Mouse (Mus musculus): ENCODE measurements around the gene Pros1. TPM values are rescaled to one million over a fixed set of nuclear protein-coding genes. Genes with fewer than 3 reads are reported as not detected.

Pros1 gene
- polyA plus RNA-seq (2015; fragmentation: Illumina TruSeq; extraction: RNeasy Lipid Tissue Mini Kit (QIAGEN cat#74804); ENCODE audit: insufficient read depth, low replicate concordance) = 31.9 TPM

DNA sequence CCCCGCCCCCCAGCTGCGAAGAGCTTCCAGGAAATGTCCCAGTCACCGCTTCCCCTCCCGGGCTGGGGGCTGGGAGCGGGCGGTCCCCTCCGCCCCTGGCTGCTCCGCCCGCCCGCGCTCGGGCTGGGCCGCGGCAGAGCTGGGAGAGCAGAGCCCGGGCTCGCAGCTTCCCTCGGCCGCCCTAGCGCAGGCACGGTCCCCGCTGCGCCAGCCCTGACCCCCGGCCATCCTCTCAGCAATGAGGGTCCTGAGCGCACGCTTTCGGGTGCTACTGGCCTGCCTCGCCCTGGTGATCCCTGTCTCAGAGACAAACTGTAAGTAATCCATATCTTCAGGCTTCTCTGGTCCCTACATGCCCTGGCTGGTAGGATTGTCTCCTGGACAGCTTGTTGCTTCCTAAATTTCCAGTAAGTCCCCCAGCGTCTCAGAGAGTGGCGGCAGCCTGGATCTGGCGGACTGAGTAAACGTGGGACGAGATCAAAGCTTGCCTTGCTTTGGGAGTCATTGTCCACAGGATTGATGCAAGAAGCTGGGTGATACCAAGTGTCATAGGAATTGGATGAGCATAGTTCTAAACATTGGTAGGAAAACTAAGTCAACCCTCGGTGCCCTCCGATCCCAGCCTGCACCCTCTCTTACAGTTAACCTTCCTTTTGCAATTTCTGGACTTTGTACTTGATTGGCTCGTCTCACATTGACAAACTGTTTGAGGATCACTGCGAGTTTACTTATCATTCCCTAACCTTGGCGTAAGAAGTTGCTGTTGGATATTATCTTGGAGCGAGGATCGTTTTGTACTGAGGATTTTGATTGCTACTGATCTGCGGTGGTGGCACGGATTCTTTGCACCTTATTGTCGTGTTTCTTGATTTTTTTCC, at the start of gene Pros1:
Pros1 (plus strand) TSS at position 117 of the 878 bp plus-strand sequence.

DNA sequence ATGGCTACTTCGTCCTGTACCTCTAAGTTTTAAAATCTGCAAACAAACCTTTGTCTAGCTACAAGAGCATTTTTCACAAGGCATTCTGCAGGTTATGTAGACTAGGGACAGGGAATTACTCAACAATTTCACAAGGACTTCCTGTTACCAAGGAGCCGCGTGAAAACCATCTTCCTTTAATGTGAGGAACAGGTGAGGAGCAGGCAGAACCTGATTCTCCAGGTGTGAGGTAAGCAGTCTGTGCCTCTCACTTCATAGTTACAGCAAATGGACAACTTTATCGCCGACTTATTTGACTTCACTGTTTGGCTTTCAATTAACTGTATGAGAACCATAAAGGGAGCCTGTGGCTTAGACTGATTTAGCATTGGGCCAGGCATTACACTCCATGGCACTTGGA, 39.6 kb upstream of the Pros1 start, which contains the start of gene Stx19:
Stx19 (plus strand) TSS at position 186 of the 400 bp plus-strand sequence.

DNA sequence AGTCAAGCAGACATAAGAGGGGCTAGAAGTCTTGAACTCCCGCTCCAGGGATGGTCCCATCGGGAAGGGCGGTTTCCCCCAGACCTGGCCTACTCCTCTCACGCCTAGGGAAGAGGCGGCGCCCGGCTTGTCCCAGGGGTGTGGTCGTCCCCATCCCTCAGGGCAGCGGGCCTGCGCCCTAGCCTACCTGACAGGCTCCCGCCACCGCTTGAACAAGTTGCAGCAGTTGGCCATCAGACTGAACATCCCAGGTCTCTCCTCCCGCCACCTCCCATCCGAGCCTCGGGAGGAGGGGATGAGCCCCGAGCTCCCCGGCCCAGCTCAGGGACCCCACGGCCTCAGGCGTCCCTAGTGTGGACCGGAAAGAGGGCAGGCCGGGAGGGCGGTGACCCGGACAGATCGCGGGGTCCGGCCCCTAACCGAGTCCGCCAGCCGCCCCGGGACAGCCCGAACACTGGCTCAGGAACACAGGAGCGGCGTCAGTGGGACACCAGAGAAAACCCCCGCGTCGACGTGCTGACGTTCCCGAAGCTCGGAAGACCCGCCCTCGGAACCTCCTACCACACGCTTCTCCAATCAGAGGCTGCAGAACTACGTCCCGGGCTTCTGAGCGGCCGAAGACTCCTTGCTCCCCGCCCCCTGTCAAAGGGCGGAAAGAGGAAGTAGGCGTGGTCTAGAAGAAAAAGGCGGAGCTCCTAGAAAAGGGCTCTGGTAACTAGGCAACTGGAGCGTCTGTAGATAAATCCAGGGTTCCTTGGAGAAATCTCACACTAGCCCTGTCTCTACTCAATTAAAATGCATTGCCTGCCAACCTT, 7.4 kb upstream of the Pros1 start, which contains the start of gene Arl13b:
Arl13b (minus strand) TSS at position 543 of the 815 bp plus-strand sequence.

Other genes with a start within 250 kb of the Pros1 start
- 15.4 TPM for gene Nsun3, start 67.5 kb upstream of the Pros1 start, polyA plus RNA-seq (2015; fragmentation: Illumina TruSeq; extraction: RNeasy Lipid Tissue Mini Kit (QIAGEN cat#74804); ENCODE audit: insufficient read depth, low replicate concordance)
- not detected for gene Stx19, start 39.6 kb upstream of the Pros1 start, polyA plus RNA-seq (2015; fragmentation: Illumina TruSeq; extraction: RNeasy Lipid Tissue Mini Kit (QIAGEN cat#74804); ENCODE audit: insufficient read depth, low replicate concordance)
- gene Arl13b, start 7.3 kb upstream of the Pros1 start, polyA plus RNA-seq (2015; fragmentation: Illumina TruSeq; extraction: RNeasy Lipid Tissue Mini Kit (QIAGEN cat#74804); ENCODE audit: insufficient read depth, low replicate concordance) = 18.5 TPM